Mouse (Mus musculus): Measurements from ENCODE around the gene Pip4k2a. TPM values are rescaled to one million over a fixed set of nuclear protein-coding genes. Genes with fewer than 3 reads are reported as not detected.

Pip4k2a gene
- total and polyA plus RNA-seq, 3 experiments, result 33.9 to 102 (median 72.3) TPM

DNA sequence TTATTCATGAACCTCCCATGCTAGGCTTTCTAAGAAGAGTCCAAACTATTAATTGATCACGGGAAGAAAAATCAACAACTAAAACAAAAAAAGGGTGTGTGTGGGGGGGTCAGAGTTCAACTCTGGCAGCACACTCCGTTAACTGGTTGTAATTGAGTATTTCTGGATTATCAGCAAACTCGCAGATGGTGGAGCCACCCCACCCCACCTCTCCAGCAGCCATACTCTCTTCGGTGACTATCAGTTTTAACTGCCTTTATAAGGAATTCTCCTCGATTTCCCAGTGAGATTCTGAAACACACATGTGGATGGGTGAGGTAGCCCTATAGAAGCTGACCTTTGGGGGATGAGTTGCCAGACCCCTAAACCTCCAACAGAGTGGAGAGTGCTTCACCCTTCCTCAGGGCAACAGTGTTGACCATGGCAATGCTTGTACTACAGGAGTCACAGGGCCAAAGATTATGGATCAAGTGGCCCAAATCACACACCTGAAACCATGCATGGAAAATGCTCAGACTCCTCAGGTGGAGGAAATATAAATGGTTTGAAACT is 136.2 kb downstream of the Pip4k2a start:
- no peak for TF ChIP-seq CTCF (IDR thresholded peaks at IDR 0.05; ENCODE audit: low read depth, low read length)
- no peak for TF ChIP-seq POLR2AphosphoS5 (IDR thresholded peaks at IDR 0.05; ENCODE audit: insufficient replicate concordance, low read depth, low read length)
- no peak for TF ChIP-seq GATA1 (IDR thresholded peaks at IDR 0.05; ENCODE audit: borderline replicate concordance, low read length)
- no peak for DNase-seq (ENCODE audit: low spot score)
- Histone ChIP-seq H3K27me3 (ENCODE audit: insufficient read depth, low read length) (no peaks in the 10 kb centered on the region), H3K36me3 (replicated peaks) (peaks cover 88% of the 10 kb centered on the region), H3K4me3 (ENCODE audit: low read depth, low read length) (no peak overlapping the region), H3K9me3 (replicated peaks) (no peaks in the 10 kb centered on the region), H3K4me1 (ENCODE audit: insufficient read depth, low read depth, low read length) (peaks cover 7% of the 10 kb centered on the region)
- ATAC-seq (ENCODE audit: extremely low read depth, insufficient number of reproducible peaks, low FRiP score, poor library complexity, severe bottlenecking), result no peak

- H3K9me3 ChIP-seq (replicated peaks), result no peaks in the 10 kb centered on the region
- DNase-seq (ENCODE audit: low spot score) (no peak), ATAC-seq (ENCODE audit: extremely low read depth, insufficient number of reproducible peaks, low FRiP score, poor library complexity, severe bottlenecking) (no peak)
- peaks cover 4% of the 10 kb centered on the region for H3K4me1 ChIP-seq (ENCODE audit: insufficient read depth, low read depth, low read length)
- no peaks in the 10 kb centered on the region for H3K27me3 ChIP-seq (ENCODE audit: insufficient read depth, low read length)
- no peak overlapping the region for H3K4me3 ChIP-seq (ENCODE audit: low read depth, low read length)
- H3K36me3 ChIP-seq (replicated peaks), result peaks cover 85% of the 10 kb centered on the region
- TF ChIP-seq GATA1 (IDR thresholded peaks at IDR 0.05; ENCODE audit: borderline replicate concordance, low read length) (no peak), TAL1 (conservative IDR thresholded peaks at IDR 0.05; ENCODE audit: low read depth, low read length) (no peak), CTCF (IDR thresholded peaks at IDR 0.05; ENCODE audit: low read depth, low read length) (no peak), GATA2 (IDR thresholded peaks at IDR 0.05; ENCODE audit: borderline replicate concordance, low read depth, low read length) (no peak), POLR2AphosphoS5 (IDR thresholded peaks at IDR 0.05; ENCODE audit: insufficient replicate concordance, low read depth, low read length) (no peak)
Measured at GRCm38 (mm10) chr2:18860686-18861085, 137.2 kb downstream of the Pip4k2a start.

- Histone ChIP-seq H3K4me3 (ENCODE audit: low read depth, low read length) (no peak overlapping the region), H3K27me3 (ENCODE audit: insufficient read depth, low read length) (no peaks in the 10 kb centered on the region), H3K9me3 (replicated peaks) (no peaks in the 10 kb centered on the region), H3K36me3 (replicated peaks) (peaks cover 82% of the 10 kb centered on the region), H3K4me1 (ENCODE audit: insufficient read depth, low read depth, low read length) (peaks cover 4% of the 10 kb centered on the region)
- DNase-seq (ENCODE audit: low spot score), result no peak
- no peak for ATAC-seq (ENCODE audit: extremely low read depth, insufficient number of reproducible peaks, low FRiP score, poor library complexity, severe bottlenecking)
- no peak for TF ChIP-seq CTCF (IDR thresholded peaks at IDR 0.05; ENCODE audit: low read depth, low read length)
- TF ChIP-seq POLR2AphosphoS5 (IDR thresholded peaks at IDR 0.05; ENCODE audit: insufficient replicate concordance, low read depth, low read length), result no peak
- TF ChIP-seq TAL1 (conservative IDR thresholded peaks at IDR 0.05; ENCODE audit: low read depth, low read length), result no peak
- TF ChIP-seq GATA1 (IDR thresholded peaks at IDR 0.05; ENCODE audit: borderline replicate concordance, low read length), result no peak
- TF ChIP-seq GATA2 (IDR thresholded peaks at IDR 0.05; ENCODE audit: borderline replicate concordance, low read depth, low read length), result no peak
Measured at GRCm38 (mm10) chr2:18857952-18858351, 140.0 kb downstream of the Pip4k2a start.

GRCm38 (mm10) chr2:18856461-18856860 is 141.5 kb downstream of the Pip4k2a start:
- ATAC-seq (ENCODE audit: extremely low read depth, insufficient number of reproducible peaks, low FRiP score, poor library complexity, severe bottlenecking) (no peak), DNase-seq (ENCODE audit: low spot score) (no peak)
- Histone ChIP-seq H3K4me3 (ENCODE audit: low read depth, low read length) (no peak overlapping the region), H3K36me3 (replicated peaks) (peaks cover 80% of the 10 kb centered on the region), H3K9me3 (replicated peaks) (no peaks in the 10 kb centered on the region), H3K27me3 (ENCODE audit: insufficient read depth, low read length) (no peaks in the 10 kb centered on the region), H3K4me1 (ENCODE audit: insufficient read depth, low read depth, low read length) (no peaks in the 10 kb centered on the region)
- TF ChIP-seq TAL1 (conservative IDR thresholded peaks at IDR 0.05; ENCODE audit: low read depth, low read length) (no peak), CTCF (IDR thresholded peaks at IDR 0.05; ENCODE audit: low read depth, low read length) (no peak), GATA2 (IDR thresholded peaks at IDR 0.05; ENCODE audit: borderline replicate concordance, low read depth, low read length) (no peak), GATA1 (IDR thresholded peaks at IDR 0.05; ENCODE audit: borderline replicate concordance, low read length) (no peak), POLR2AphosphoS5 (IDR thresholded peaks at IDR 0.05; ENCODE audit: insufficient replicate concordance, low read depth, low read length) (no peak)

GRCm38 (mm10) chr2:18855246-18855645 is 142.7 kb downstream of the Pip4k2a start:
- no peak for ATAC-seq (ENCODE audit: extremely low read depth, insufficient number of reproducible peaks, low FRiP score, poor library complexity, severe bottlenecking)
- Histone ChIP-seq H3K36me3 (replicated peaks) (peaks cover 78% of the 10 kb centered on the region), H3K27me3 (ENCODE audit: insufficient read depth, low read length) (no peaks in the 10 kb centered on the region), H3K9me3 (replicated peaks) (no peaks in the 10 kb centered on the region), H3K4me3 (ENCODE audit: low read depth, low read length) (no peak overlapping the region), H3K4me1 (ENCODE audit: insufficient read depth, low read depth, low read length) (no peaks in the 10 kb centered on the region)
- no peak for TF ChIP-seq GATA2 (IDR thresholded peaks at IDR 0.05; ENCODE audit: borderline replicate concordance, low read depth, low read length)
- TF ChIP-seq CTCF (IDR thresholded peaks at IDR 0.05; ENCODE audit: low read depth, low read length), result no peak
- no peak for TF ChIP-seq GATA1 (IDR thresholded peaks at IDR 0.05; ENCODE audit: borderline replicate concordance, low read length)
- TF ChIP-seq TAL1 (conservative IDR thresholded peaks at IDR 0.05; ENCODE audit: low read depth, low read length), result no peak
- no peak for TF ChIP-seq POLR2AphosphoS5 (IDR thresholded peaks at IDR 0.05; ENCODE audit: insufficient replicate concordance, low read depth, low read length)
- DNase-seq (ENCODE audit: low spot score), result no peak

DNA sequence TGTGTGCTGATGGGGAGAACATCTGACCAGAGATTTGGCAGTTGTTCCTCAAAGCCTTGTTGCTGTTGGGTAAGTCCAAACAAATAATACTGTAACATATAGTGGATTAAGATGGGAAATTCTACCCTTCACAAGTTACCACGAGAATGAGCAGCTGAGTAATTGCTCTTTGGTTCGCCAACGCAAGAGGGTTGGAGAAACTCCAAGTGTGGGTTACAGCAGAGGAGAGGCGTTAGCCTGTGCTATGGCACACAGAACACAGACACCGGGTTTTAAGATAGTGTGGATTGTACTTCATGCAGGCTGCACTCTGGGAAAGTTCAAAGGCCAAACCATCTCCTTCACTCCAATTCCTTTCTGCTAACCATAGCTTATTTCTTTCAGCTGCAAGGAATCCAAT is 144.6 kb downstream of the Pip4k2a start:
- Histone ChIP-seq H3K27me3 (ENCODE audit: insufficient read depth, low read length) (no peaks in the 10 kb centered on the region), H3K9me3 (replicated peaks) (no peaks in the 10 kb centered on the region), H3K4me1 (ENCODE audit: insufficient read depth, low read depth, low read length) (no peaks in the 10 kb centered on the region), H3K36me3 (replicated peaks) (peaks cover 78% of the 10 kb centered on the region), H3K4me3 (ENCODE audit: low read depth, low read length) (no peak overlapping the region)
- DNase-seq (ENCODE audit: low spot score) (no peak), ATAC-seq (ENCODE audit: extremely low read depth, insufficient number of reproducible peaks, low FRiP score, poor library complexity, severe bottlenecking) (no peak)
- TF ChIP-seq GATA1 (IDR thresholded peaks at IDR 0.05; ENCODE audit: borderline replicate concordance, low read length) (no peak), GATA2 (IDR thresholded peaks at IDR 0.05; ENCODE audit: borderline replicate concordance, low read depth, low read length) (no peak), TAL1 (conservative IDR thresholded peaks at IDR 0.05; ENCODE audit: low read depth, low read length) (no peak), CTCF (IDR thresholded peaks at IDR 0.05; ENCODE audit: low read depth, low read length) (no peak), POLR2AphosphoS5 (IDR thresholded peaks at IDR 0.05; ENCODE audit: insufficient replicate concordance, low read depth, low read length) (no peak)

Measured in G1E (cell line).